Mouse (Mus musculus): Measurements from ENCODE around the gene Etl4. TPM values are rescaled to one million over a fixed set of nuclear protein-coding genes. Genes with fewer than 3 reads are reported as not detected.

Gene Etl4
- polyA plus RNA-seq, 1 experiment from 2014 or later, result 1.5 TPM

GRCm38 (mm10) chr2:20072377-20072776 is 162.8 kb downstream of the Etl4 start:
- TF ChIP-seq EP300 (IDR thresholded peaks at IDR 0.05; ENCODE audit: low read depth) (no peak), CTCF (IDR thresholded peaks at IDR 0.05; ENCODE audit: low read depth) (no peak)
- Histone ChIP-seq H3K27me3 (ENCODE audit: insufficient read depth, low read length) (no peaks in the 10 kb centered on the region), H3K27ac (ENCODE audit: low read depth) (no peak overlapping the region), H3K9ac (replicated peaks) (no peak overlapping the region), H3K4me1 (ENCODE audit: insufficient read depth) (no peaks in the 10 kb centered on the region), H3K36me3 (replicated peaks; ENCODE audit: insufficient read depth, low read length) (no peaks in the 10 kb centered on the region), H3K9me3 (ENCODE audit: low read length) (no peaks in the 10 kb centered on the region), H3K4me2 (ENCODE audit: low read depth, low read length) (no peak overlapping the region), H3K4me3 (ENCODE audit: low read depth, low read length) (no peak overlapping the region)
- WGBS (ENCODE audit: insufficient replicate concordance), result 33% methylated on average over 9 of the region's 9 CpGs
- DNase-seq, result no peak
- ATAC-seq, result no peak

GRCm38 (mm10) chr2:20076118-20076796 is 166.7 kb downstream of the Etl4 start:
- Histone ChIP-seq H3K27ac (ENCODE audit: low read depth) (no peak overlapping the region), H3K9ac (replicated peaks) (no peak overlapping the region), H3K4me3 (ENCODE audit: low read depth, low read length) (no peak overlapping the region), H3K4me1 (ENCODE audit: insufficient read depth) (no peaks in the 10 kb centered on the region), H3K9me3 (ENCODE audit: low read length) (no peaks in the 10 kb centered on the region), H3K36me3 (replicated peaks; ENCODE audit: insufficient read depth, low read length) (no peaks in the 10 kb centered on the region), H3K27me3 (ENCODE audit: insufficient read depth, low read length) (no peaks in the 10 kb centered on the region), H3K4me2 (ENCODE audit: low read depth, low read length) (no peak overlapping the region)
- 63% methylated on average over 4 of the region's 4 CpGs for WGBS (ENCODE audit: insufficient replicate concordance)
- DNase-seq, result no peak
- ATAC-seq, result no peak
- no peak for TF ChIP-seq CTCF (IDR thresholded peaks at IDR 0.05; ENCODE audit: low read depth)
- TF ChIP-seq EP300 (IDR thresholded peaks at IDR 0.05; ENCODE audit: low read depth), result no peak

DNA sequence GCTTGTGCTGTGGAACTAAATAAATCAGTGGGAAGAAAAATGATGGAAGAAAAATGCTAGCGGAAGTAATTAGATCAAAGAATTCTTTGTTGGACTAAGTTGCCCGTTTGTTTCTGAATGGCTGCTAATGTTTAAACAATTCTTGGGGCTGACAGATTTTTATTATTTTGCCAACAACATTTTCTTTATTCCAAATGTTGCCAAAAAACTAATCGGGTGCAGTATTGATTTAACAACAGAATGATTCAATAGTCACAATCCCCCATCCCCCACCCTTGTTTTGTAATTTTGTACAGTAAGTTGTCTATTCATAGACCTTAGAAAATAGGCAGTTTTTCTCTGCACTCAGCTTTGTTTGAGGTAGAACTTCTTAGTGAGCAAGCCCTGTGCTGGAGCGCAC is 175.2 kb downstream of the Etl4 start:
- no peaks in the 10 kb centered on the region for H3K4me1 ChIP-seq (ENCODE audit: insufficient read depth)
- no peak for DNase-seq
- H3K27ac ChIP-seq (ENCODE audit: low read depth), result no peak overlapping the region
- H3K27me3 ChIP-seq (ENCODE audit: insufficient read depth, low read length), result no peaks in the 10 kb centered on the region
- H3K9me3 ChIP-seq (ENCODE audit: low read length), result no peaks in the 10 kb centered on the region
- no peak overlapping the region for H3K4me2 ChIP-seq (ENCODE audit: low read depth, low read length)
- H3K9ac ChIP-seq (replicated peaks), result no peak overlapping the region
- no peak for ATAC-seq
- 76% methylated on average over 4 of the region's 4 CpGs for WGBS (ENCODE audit: insufficient replicate concordance)
- no peak for TF ChIP-seq CTCF (IDR thresholded peaks at IDR 0.05; ENCODE audit: low read depth)
- TF ChIP-seq EP300 (IDR thresholded peaks at IDR 0.05; ENCODE audit: low read depth), result no peak
- no peaks in the 10 kb centered on the region for H3K36me3 ChIP-seq (replicated peaks; ENCODE audit: insufficient read depth, low read length)
- no peak overlapping the region for H3K4me3 ChIP-seq (ENCODE audit: low read depth, low read length)

DNA sequence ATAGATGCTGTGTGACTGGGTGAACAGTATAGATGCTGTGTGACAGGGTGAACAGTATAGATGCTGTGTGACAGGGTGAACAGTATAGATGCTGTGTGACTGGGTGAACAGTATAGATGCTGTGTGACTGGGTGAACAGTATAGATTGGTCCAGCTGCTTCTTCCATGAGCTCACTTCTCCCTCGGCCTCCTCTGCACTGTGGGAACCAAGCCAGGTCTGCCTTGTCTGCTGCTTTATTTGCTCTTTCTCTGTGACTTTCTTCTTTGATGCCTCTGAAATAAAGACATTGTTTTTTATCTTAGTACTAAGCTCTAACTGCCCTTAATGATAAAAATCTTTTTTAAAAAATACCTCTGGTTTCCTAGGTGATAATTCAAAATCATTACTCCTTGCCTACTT is 195.9 kb downstream of the Etl4 start:
- Histone ChIP-seq H3K27me3 (ENCODE audit: insufficient read depth, low read length) (no peaks in the 10 kb centered on the region), H3K4me3 (ENCODE audit: low read depth, low read length) (no peak overlapping the region), H3K9ac (replicated peaks) (no peak overlapping the region), H3K27ac (ENCODE audit: low read depth) (no peak overlapping the region), H3K4me2 (ENCODE audit: low read depth, low read length) (no peak overlapping the region), H3K9me3 (ENCODE audit: low read length) (no peaks in the 10 kb centered on the region), H3K36me3 (replicated peaks; ENCODE audit: insufficient read depth, low read length) (no peaks in the 10 kb centered on the region), H3K4me1 (ENCODE audit: insufficient read depth) (no peaks in the 10 kb centered on the region)
- ATAC-seq, result no peak
- DNase-seq, result no peak
- WGBS (ENCODE audit: insufficient replicate concordance), result 72% methylated on average over 1 of the region's 1 CpGs
- TF ChIP-seq EP300 (IDR thresholded peaks at IDR 0.05; ENCODE audit: low read depth) (no peak), CTCF (IDR thresholded peaks at IDR 0.05; ENCODE audit: low read depth) (no peak)

GRCm38 (mm10) chr2:20111703-20112102 is 202.1 kb downstream of the Etl4 start:
- DNase-seq (no peak), ATAC-seq (no peak)
- Histone ChIP-seq H3K9me3 (ENCODE audit: low read length) (no peaks in the 10 kb centered on the region), H3K4me3 (ENCODE audit: low read depth, low read length) (no peak overlapping the region), H3K4me2 (ENCODE audit: low read depth, low read length) (no peak overlapping the region), H3K9ac (replicated peaks) (no peak overlapping the region), H3K4me1 (ENCODE audit: insufficient read depth) (no peaks in the 10 kb centered on the region), H3K27ac (ENCODE audit: low read depth) (no peak overlapping the region), H3K27me3 (ENCODE audit: insufficient read depth, low read length) (no peaks in the 10 kb centered on the region), H3K36me3 (replicated peaks; ENCODE audit: insufficient read depth, low read length) (no peaks in the 10 kb centered on the region)
- TF ChIP-seq CTCF (IDR thresholded peaks at IDR 0.05; ENCODE audit: low read depth) (no peak), EP300 (IDR thresholded peaks at IDR 0.05; ENCODE audit: low read depth) (no peak)

DNA sequence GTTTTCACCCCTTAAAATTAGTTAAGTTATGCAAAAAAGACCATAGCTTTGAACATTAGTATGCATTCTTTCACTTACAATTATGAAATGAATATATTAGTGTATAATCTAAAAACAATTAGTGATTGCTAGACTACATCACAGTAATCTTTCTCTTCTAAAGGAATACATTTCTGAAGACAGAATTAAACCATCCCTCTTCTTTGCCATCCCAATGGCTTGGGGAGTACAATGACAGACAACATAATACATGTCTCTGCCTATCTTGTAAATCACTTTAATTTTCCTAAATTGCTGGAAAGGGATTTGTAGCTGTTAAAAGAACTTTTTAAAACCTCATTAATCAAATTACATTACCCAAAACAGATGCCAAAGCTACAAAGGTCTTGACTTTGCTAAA is 216.3 kb downstream of the Etl4 start:
- DNase-seq, result no peak
- no peak overlapping the region for H3K4me2 ChIP-seq (ENCODE audit: low read depth, low read length)
- no peaks in the 10 kb centered on the region for H3K36me3 ChIP-seq (replicated peaks; ENCODE audit: insufficient read depth, low read length)
- no peaks in the 10 kb centered on the region for H3K4me1 ChIP-seq (ENCODE audit: insufficient read depth)
- H3K9ac ChIP-seq (replicated peaks), result no peak overlapping the region
- ATAC-seq, result no peak
- no peak overlapping the region for H3K27ac ChIP-seq (ENCODE audit: low read depth)
- no peaks in the 10 kb centered on the region for H3K9me3 ChIP-seq (ENCODE audit: low read length)
- no peak for TF ChIP-seq CTCF (IDR thresholded peaks at IDR 0.05; ENCODE audit: low read depth)
- TF ChIP-seq EP300 (IDR thresholded peaks at IDR 0.05; ENCODE audit: low read depth), result no peak
- H3K27me3 ChIP-seq (ENCODE audit: insufficient read depth, low read length), result no peaks in the 10 kb centered on the region
- H3K4me3 ChIP-seq (ENCODE audit: low read depth, low read length), result no peak overlapping the region

GRCm38 (mm10) chr2:20131792-20132191 is 222.2 kb downstream of the Etl4 start:
- Histone ChIP-seq H3K27me3 (ENCODE audit: insufficient read depth, low read length) (no peaks in the 10 kb centered on the region), H3K36me3 (replicated peaks; ENCODE audit: insufficient read depth, low read length) (no peaks in the 10 kb centered on the region), H3K4me2 (ENCODE audit: low read depth, low read length) (no peak overlapping the region), H3K4me3 (ENCODE audit: low read depth, low read length) (no peak overlapping the region), H3K9me3 (ENCODE audit: low read length) (no peaks in the 10 kb centered on the region), H3K9ac (replicated peaks) (no peak overlapping the region), H3K4me1 (ENCODE audit: insufficient read depth) (no peaks in the 10 kb centered on the region), H3K27ac (ENCODE audit: low read depth) (no peak overlapping the region)
- TF ChIP-seq EP300 (IDR thresholded peaks at IDR 0.05; ENCODE audit: low read depth) (no peak), CTCF (IDR thresholded peaks at IDR 0.05; ENCODE audit: low read depth) (no peak)
- no peak for DNase-seq
- no peak for ATAC-seq
- 19% methylated on average over 2 of the region's 2 CpGs for WGBS (ENCODE audit: insufficient replicate concordance)

All from liver, postnatal 0 days (tissue).